Mouse (Mus musculus) cerebellum, adult (tissue): ENCODE results near the gene Slc25a11.

Experiments used
- ATAC-seq: cut with Nextera tagmentation; 2 replicates; pipeline ENCODE4 v1.9.2; 2017; ENCODE audit warnings: mild to moderate bottlenecking, moderate library complexity, mixed read lengths; ENCODE audit not compliant: insufficient number of reproducible peaks, low FRiP score, low TSS enrichment

The Slc25a11 gene

DNA sequence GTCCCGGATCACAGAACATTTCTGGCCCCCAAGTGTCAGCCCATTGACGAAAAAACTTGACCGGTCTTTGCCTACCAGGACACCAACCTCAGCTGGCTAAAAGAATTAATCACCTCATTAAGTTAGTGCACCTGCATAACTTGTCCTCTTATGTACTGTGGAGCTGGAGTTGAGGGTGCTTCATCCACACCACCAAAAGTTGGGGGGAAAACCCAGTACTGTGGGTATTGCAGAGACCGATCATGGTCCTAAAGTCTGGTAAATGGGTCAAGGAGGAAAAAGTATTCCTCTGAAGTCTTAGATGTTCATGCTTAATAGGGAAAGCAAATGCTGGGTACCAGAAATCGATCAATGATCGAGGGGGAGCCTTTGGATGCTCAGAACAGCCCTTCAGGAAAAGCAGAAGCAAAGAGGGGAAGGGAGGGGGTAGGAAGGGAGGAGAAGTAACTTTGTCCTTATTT is 5.6 kb upstream of the Slc25a11 start:
- ATAC-seq: no peak

DNA sequence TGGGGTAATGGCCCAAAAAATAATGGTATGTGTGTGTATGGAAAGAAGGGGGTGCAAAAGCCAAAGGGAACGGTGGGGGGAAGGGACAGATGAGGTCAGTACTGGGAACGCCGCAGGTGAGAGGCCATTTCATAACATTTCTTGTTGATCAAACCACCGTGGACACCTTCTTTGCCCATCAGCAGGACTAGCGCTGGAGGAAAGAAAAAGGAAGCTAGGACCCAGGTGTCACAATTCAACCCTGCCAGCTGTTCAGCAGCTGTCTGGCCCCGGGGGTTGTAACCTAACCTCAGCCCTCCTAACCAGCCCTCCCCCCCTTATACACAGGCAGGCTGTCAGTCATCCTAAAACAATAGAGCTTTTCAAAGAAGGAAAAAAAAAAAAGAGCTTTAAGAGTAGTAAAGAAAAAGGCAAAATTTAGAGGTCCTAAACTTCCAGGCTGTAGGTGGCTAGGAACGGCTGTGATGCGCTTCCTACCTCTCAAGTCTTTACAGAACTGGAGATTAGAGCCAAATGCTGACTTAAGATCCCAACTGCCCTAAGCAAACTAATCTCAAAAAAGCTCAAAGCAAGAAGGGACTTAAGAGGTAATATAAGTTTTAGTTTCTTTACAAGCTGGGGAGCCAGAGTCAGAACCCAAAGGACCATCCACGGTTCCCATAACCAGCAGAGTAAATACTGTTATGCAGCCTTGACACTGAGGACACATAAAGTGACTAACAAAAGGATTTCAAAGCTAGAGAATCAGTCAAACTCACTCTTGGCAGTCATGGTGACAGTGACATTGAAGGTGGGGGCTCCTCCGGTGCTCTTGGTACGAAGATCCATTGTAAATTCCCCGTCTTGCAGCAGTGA is 5.0 kb upstream of the Slc25a11 start:
- no peak for ATAC-seq

DNA sequence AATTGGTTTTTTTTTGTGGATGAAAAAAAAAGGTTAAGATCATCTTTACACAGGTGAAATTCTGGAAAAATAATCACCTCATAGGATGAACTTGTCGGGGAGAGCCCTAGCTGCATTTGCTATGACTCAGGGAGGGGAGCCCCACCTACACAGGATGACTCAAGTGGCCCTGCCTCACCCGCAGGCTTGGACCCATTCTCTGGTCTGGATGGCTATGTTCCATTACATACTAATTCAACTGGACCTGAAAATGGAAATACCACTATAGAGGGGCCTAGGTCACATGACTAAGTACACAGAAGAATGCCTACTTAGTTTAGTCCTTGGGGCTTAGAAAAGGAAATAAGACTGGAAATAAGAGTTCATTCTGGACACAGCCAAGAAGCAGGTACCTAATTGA is 4.1 kb upstream of the Slc25a11 start:
- ATAC-seq: no peak

DNA sequence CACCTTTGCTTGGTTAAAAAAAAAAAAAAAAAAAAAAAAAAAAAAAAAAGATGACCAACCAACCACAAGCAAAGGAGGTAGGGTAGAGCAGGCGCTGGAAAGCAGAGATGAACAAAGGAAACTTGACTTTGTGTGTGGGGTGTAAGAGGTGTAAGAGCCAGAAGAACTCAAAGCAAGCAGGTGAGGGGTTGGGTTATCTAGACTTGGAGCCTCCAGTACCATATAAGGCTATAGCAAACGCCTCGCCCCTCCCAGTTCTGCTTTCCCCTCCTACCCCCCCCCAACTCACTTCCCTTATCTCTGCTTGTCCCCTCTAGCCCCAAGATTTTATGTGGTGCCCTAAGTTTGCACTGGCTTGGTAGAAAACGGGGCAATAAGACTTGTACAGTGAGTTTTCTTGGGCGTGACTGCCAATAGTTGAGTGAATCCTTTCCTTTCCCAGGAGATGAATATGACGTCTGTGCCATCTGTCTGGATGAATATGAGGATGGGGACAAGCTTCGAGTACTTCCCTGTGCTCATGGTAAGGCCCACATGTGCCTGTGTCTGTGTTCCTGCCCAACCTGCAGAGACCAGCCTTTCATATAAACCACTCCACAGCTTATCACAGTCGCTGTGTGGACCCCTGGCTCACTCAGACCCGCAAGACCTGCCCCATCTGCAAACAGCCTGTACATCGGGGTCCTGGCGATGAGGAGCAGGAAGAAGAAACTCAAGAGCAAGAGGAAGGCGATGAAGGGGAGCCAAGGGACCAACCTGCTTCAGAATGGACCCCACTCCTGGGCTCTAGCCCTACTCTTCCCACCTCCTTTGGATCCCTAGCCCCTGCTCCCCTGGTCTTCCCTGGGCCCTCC is 3.3 kb upstream of the Slc25a11 start:
- no peak for ATAC-seq

DNA sequence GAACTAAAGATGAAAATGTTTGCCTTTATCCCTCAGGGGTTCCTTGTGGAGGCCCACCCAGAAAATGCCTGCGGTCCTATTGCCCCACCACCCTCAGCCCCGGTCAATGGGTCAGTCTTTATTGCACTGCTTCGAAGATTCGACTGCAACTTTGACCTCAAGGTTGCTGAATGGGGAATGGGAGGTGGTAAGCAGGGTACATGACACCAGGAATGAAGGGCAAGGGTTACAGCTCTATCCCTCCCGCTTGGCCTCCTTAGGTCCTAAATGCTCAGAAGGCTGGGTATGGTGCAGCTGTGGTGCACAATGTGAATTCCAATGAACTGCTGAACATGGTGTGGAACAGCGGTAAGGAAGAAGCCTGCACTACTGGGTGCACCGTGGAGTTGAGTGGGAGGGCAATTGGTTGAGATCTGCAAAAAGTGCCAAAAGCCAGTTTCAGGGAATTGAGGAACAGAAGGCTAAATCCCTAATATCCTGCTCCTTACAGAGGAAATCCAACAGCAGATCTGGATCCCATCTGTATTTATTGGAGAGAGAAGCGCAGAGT is 2.0 kb upstream of the Slc25a11 start:
- ATAC-seq: no peak

DNA sequence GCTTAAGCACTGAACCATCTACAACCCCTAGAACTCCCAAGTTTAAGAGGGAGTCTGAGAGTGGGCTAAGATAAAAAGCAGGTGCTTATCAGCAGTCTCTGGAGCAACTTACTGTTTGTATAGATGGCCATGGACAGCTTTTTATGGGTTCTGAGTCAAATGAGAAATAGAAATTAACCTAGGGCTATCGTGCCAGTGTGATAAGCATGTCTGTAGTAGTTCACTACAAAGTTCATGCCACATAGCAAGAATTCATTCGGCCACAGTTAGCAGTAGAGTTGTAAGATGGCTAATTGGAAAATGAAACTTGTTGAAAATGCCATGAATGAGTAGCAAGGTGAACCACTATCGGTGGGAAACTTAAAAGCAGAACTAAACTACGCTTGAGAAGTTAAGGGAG is 1.2 kb upstream of the Slc25a11 start:
- no peak for ATAC-seq

DNA sequence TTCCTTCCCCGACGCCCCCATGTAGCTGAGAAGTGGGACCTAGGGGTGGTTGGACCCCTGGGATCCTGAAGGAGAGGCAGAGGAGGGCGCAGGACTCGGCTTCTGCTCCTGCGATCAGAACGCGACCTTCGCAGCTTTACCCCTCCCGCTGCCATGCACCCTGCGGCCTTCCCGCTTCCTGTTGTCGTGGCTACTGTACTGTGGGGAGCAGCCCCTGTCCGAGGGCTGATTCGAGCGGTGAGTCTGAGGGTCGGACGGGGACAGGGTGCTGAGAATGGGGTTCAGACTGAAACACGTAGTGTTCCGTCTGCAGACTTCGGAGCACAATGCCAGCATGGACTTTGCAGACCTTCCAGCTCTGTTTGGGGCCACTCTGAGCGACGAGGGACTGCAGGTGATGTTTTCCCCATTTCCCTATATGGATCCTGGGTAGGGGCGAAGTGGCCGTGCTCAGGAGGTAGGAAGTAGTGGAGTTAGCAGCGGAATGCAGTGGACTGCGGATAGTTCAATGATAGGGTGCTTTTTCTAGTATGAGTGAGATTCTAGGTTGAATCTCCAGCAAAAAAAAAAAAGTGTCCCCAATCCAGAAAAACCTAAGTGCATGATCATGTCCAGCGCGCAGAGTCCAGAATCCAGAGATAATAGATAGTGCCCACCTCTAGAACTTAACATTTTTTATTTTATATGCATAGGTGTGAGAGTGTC is 589 bp upstream of the Slc25a11 start:
- no peak for ATAC-seq

DNA sequence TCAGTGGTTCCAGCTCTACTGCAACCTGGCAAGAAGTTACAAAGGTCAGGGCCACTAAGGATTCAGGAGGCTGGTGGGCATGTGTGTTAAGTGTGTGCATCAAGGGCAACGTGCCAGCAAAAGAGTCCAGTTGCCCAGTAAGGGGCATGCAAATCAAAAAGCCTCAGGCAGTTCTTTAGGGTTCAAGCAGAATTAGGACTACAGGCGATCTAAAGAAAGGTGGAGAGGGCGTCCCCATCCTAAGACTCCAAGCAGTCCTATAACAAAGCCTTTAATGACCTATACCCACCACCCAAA is 1.1 kb downstream of the Slc25a11 start:
- ATAC-seq: 0 out of 2 replicates have a peak, but pooled peaks have one; percentile 26

DNA sequence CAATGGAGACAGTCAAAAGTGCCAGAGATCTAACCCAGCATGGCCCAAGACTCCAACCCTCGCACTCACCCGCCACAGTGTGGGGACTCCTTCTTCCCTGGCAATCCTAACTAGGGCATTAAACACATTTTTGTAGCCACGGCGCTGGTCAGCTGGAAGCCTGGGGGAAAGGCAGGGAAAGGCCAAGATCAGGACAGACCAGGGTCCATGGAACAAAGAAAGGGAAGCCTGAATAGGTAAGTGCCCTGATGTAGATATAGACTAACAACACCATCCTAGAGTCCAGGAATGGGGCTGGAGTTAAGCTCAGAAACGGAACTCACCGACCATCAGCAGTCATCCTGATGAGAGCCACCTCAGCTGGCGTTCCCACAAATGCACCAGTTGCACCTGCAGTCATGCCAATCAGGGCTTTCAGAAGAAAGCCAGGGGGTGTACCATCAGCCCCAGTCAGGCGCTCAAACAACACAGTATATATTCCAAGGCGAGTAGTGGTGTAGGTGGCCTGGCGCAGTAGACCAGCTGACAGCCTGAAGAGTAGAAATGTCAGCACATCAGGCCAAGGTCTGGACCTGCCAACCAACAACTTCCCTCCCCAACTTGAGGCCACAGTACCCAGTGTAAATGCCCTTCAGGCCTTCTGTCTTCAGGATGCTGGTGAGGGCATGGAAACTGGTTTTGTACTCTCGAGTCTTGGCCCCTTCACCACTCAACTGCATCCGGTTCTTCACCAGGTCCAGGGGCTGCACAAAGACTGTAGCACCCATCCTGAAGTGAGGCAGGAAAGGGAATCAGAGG is 1.6 kb downstream of the Slc25a11 start:
- no peak for ATAC-seq

DNA sequence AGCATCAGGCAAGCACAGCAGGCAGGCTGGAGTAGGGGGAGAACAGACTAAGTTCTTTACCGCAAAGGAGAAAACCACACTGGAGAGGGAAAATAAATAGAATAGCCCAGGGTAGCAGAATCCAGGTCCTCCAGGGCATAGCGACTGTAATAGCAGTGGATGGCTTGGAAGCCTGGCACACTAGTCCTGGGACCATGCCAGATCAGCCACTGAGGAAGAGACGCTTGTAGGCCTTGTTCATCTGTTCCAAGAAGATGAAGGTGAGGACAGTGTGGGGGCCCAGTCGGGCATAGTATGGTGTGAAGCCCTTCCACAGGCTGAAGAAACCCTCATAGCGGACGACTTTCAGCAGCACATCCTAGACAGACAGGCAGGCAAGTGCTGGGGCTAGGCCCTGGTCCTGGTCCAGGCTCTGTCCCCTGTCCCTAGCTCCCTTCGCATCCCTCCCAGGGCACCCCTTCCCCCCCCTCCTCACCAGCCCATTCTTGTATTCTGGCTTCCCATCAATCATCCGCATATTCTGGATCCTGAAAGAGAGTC is 2.6 kb downstream of the Slc25a11 start:
- no peak for ATAC-seq

DNA sequence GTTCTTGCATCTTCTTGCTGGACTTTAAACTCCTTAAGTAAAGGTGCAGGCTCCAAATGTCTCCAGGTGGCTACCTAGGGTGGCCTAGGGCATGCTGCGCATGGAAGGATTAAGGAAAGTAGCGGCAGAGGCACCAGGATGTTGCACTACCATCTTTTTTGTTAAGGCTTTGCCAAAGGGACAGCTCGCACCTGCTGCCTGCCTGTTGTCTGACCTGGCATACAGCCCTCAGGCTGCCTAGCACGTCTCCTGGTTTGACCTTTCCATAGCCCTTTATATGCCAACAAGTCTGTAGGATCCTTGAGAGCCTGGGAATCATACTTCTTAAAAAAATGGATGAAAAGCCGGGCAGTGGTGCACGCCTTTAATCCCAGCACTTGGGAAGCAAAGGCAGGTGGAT is 4.2 kb downstream of the Slc25a11 start:
- ATAC-seq: no peak

DNA sequence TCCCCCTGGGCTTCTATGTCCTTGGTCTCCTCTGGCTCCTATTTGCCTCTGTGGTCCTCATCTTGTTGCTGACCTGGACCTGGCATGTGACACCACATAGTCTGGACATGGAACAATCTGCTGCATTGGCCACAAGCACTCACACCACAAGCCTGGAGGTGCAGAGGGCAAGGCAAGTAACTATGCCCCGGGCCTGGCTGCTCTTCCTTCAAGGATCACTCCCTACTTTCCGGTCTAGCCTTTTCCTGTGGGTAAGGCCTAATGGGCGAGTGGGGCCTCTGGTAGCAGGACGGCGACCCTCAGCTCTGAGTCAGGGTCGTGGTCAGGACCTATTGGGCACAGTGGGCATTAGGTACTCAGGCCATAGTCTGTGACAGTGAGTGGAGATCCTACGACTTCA is 6.0 kb downstream of the Slc25a11 start:
- ATAC-seq: no peak

DNA sequence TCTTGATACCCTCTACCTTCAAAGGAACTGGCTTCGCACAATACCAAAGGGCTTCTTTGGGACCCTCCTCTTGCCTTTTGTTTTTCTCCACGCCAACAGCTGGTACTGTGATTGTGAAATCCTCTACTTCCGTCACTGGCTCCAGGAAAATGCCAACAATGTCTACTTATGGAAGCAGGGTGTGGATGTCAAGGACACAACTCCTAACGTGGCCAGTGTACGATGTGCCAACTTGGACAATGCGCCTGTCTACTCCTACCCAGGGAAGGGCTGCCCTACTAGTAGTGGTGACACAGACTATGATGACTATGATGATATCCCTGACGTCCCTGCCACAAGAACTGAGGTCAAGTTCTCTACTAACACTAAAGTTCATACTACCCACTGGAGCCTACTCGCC is 7.3 kb downstream of the Slc25a11 start:
- ATAC-seq: no peak

DNA sequence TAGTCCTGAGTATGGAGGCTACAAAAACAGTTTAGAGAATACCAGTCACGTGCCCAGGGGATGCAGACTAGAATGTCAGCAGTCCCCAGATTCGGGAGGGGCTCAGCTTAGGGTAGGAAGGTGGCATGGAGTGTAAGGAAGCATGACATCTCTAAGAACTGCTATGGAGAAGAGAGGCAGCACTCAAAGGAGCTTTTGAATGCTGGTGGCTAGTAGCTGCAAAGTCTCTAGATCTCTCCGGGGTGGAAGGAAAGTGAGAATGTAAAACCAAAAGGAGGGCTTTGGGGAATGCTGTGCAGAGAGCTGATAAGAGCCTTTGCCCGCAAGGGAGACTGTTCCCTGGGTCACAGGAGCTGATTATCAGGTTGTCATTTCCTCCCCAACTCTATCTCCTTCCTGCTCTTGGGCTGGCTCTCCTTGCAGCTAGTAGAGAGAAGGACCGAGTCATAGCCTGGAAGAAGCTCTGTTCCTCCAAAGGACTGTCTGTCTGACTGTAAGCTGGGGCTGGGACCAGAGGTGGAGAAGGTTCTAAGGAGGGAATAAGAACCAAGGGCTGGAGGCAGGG is 8.5 kb downstream of the Slc25a11 start, which contains the start of gene Gp1ba:
Gene Gp1ba (plus strand): TSS at position 409 of the 565 bp plus-strand sequence.
- no peak for ATAC-seq

DNA sequence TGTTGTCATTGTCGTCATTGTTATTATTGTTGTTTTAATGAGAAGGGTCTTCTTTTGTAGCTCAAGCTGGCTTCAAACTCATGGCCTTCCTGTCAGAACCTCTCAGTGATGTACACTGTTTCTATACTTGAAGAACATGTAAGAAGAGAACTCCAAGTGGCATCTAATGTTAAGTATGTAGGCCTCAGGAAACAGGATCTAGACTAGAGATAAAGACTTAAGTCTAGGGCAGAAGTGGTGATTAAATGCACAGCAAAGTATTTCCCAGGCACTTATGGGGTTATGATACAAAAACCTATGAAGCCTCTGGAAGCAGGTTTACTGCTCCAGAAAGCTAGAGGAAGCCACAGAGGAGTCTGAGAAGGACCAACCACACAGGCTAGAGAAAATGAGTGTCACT is 9.0 kb downstream of the Slc25a11 start:
- ATAC-seq: no peak

DNA sequence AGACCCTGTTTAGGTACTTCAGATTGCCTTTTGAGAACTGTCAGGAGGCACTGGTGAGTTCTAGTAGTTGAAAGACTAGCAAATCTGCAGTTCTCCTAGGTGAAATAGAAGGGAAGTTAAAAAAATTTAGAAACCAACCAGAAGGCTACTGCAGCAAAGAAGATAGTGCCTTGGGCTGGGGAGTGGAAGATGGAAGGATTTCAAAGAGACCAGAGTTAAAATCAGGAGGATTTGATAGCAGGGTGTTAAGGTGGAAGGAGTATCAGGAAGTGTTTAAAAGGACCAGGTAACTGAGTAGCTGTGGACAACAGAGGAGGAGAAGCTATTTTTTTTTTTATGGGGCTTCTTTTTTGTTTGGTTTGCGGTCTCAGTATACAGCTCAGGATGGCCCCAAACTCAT is 9.5 kb downstream of the Slc25a11 start:
- ATAC-seq: no peak

DNA sequence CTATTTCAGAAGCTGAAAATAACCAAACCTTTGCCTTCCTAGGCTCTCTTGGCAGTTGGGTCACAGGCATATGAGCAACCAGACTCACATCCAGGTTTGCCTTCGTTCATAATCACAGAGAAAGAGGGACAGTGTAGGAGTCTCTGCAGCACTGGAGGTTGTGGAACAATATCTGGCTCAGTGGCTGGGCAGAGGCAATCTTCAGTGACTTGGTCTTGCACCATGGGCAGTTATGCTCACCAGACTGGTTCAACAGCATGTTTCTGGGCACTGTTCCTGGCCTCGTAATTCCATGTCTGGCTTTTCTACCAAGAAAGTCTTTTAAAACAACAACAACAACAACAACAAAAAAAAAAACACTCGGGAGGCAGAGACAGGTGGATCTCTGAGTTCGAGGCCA is 11.7 kb downstream of the Slc25a11 start:
- ATAC-seq: no peak

DNA sequence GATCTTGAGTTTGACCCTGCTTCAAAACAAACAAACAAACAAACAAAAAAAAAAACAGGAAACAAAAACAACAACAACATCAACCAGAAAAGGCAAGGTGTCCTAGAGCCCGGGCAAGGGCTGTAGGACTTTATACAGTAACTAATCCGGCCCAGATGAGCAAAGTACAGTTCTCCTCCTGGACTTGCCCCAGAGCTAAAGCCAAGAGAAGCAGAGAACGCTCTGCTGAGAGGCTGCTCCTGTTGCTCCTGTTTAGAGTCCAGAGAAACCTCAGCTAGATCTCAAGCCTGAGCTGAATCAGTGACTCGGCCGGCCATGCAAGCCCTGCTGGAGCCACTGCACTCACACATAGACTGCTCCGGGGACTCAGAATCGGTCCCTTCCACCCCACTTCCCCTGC is 17.1 kb downstream of the Slc25a11 start:
- ATAC-seq: no peak

DNA sequence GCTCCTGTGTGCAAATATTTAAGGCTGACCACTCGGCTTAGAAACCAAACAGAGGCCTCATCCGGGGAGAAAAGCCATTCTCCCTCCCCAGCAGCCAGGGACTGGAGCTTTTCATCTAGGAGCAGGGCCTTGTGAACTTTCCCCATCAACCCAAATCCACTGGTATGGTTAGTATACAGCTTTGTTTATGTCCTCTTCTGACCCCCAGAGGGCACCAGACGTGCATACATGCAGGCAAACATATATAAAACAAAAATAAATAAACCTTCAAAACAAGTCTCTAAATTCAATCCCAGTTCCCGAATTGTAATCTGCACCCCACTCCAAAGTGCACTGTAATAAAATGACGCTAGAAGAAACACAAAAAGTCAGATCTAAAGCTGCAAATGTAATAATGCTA is 17.7 kb downstream of the Slc25a11 start:
- ATAC-seq: no peak
